Mouse (Mus musculus): ENCODE measurements around the gene Unc93b1.
A peak's percentile ranks its signal among the peaks of the same experiment; 100 is the strongest.
"Not testable (repeated sequence)": the region's sequence is repeated elsewhere in the genome, so short reads cannot be mapped to it uniquely, and the experiment has no call there.

The Unc93b1 gene

DNA sequence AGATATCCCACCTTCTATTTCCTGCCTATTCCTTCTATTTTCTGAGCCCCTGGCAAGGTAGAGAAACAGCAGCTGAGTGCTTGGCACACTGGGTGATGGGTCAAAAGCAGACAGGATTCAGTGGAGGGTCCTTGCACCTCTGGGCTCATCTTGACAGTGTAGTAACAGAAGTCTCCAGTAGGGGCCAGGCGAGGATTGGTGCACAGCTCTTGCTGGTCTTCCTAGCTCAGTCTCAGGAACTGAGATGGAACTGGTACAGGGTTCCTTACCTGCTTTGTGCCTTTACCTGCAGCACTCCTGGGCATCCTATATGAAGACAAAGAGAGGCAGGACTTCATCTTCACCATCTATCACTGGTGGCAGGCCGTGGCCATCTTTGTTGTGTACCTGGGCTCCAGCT, 11.7 kb downstream of the Unc93b1 start:
- DNase-seq (ENCODE audit: low read depth, low spot score), result peak; percentile 70

- DNase-seq (ENCODE audit: low read depth, low spot score), result no peak
Observed at GRCm38 (mm10) chr19:3947813-3948212, 12.8 kb downstream of the Unc93b1 start.

DNA sequence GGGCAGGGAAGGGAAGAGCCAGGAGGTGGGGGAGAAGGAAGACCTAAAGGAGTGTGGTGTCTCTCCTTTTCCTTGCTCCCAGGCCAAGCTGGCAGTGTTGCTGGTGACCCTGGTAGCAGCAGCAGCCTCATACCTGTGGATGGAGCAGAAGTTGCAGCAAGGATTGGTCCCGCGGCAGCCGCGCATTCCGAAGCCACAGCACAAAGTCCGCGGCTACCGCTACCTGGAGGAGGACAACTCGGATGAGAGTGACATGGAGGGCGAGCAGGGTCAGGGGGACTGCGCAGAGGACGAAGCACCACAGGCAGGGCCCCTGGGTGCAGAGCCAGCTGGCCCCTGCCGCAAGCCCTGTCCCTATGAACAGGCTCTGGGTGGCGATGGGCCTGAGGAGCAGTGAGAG, 13.6 kb downstream of the Unc93b1 start:
- DNase-seq (ENCODE audit: low read depth, low spot score), result no peak

DNA sequence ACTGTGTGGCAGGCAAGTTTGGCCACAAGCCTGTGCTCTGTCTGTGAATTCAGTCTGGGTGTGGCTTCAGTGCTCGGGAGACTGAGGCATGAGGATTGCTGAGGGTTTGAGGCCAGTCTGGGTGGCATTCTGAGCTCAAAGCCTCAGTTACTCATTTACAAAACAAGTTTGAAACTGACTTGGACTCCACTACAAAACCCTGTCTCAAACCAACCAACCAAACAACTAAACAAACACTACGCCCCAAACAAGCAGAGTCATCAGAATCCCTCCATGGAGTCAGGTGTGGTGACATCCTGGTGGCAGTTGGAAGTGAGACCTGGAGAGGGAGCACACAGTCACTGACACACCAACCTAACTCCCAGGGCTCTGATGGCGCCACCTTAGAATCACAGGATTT, 15.3 kb downstream of the Unc93b1 start:
- DNase-seq (ENCODE audit: low read depth, low spot score), result no peak

DNA sequence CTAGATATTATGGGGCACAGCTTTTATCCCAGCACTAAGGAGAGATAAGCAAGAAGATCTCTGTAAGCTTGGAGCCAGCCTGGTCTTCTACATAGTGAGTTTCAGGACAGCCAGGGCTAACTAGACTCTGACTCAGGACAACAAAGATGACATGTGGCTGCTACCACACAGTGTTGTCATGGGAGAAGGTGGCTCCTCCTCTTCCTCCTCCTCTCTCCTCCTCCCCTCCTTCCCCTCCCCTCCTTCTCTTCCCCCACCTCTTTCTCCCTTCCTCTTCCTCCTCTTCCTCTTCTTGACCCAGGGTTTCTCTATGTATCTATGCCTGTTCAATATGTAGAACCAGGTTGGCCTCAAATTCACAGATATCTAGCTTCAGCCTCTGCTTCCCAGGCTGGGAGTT, 16.5 kb downstream of the Unc93b1 start:
- DNase-seq (ENCODE audit: low read depth, low spot score), result no peak

GRCm38 (mm10) chr19:3952099-3952498, 17.1 kb downstream of the Unc93b1 start:
- no peak for DNase-seq (ENCODE audit: low read depth, low spot score)

DNA sequence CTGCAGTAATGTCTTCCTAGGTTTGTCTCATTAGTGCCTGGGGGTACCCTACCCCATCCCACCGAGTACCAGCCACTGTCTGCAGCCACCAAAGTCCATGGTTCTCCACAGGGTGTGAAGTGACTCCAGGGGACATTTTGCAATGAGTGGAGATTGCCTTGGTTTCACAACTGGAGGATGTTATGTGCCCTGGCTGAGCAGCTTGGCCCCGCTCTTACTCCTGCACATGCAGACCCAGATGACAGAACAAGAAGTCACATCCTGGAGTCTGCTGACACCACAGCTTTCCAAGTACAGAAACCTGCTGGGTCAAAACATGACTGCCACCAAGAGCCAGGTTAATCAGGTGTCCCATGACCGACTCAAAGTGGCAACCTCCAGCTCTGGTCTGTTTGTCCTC, 20.0 kb downstream of the Unc93b1 start:
- DNase-seq (ENCODE audit: low read depth, low spot score), result no peak

GRCm38 (mm10) chr19:3955804-3956203, 20.8 kb downstream of the Unc93b1 start:
- DNase-seq (ENCODE audit: low read depth, low spot score), result no peak

DNA sequence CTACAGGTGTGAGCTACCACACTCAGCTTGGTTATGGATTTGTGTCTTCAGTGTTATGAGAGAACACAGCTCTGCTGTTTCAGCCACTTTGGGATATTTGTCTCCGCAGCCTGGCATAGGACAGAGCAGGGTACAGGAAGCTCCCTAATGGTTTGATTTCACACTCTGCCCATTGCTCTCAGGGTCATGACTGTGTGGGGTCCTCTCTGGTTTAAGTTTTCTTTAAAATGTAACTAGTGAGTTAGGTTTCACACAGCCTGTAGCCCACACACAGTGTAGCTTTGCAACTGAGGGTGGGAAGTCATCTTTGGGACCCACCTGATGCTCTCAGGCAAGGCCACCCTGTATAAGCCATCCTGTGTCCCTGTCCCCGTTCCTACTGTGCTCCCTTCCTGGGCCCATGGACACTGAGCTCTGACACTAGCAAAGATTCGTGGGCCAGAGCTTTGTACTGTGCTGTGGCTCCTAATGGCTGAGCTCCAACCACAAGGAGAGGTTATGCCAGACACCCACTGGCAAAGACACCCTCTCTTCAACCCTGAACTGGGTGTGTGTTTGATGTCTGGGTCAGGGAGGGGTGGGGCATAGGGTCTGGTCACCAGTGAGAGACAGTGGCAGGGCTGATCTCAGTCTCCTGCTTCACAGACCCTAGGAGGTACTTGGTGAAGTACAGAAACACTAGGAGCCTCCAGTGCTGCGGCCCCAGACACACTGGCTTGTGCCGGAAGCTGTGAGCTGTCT, 22.5 kb downstream of the Unc93b1 start:
- DNase-seq (ENCODE audit: low read depth, low spot score), result not testable (repeated sequence)

DNA sequence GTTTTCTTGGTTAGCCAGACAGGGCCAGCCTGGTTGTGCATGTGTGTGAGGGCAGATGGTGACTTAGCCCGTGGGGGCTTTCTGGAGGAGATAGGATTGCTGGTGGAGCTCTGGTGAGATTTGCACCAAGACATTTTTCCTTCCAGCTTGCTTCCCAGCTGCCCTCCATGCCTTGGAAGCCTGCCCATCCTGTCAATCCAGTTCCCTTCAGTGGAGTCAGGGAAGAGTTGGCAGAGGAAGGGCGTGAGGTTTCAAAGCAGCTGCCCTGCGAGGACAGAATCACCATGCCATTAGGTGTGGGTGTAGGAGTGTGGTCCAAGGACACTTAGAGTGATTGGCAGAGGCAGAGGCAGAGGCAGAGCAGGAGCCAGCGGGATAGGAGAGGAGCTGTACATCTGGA, 23.5 kb downstream of the Unc93b1 start, which contains the start of gene Aldh3b3:
Aldh3b3 (plus strand) TSS at position 176 of the 400 bp plus-strand sequence.
- no peak for DNase-seq (ENCODE audit: low read depth, low spot score)

DNA sequence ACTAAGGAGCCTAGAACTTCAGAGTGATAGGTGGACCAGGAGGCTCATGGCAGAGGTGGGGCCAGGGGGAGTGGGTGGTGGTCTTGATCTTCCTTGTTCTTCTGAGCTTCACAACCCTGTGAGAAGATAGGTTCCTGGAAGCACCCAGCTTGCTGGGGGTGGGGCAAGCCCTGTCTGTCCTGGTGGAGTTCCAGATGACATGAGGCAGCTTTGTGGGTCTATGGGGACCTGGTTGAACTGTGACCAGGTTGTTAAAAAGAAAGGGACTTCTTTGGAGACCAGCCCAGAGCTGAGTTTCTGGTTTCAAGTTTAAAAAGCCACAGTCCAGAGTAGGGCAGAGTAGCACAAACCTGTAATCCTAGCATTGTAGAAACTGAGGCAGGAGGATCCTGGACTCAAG, 24.0 kb downstream of the Unc93b1 start:
- DNase-seq (ENCODE audit: low read depth, low spot score), result no peak

DNA sequence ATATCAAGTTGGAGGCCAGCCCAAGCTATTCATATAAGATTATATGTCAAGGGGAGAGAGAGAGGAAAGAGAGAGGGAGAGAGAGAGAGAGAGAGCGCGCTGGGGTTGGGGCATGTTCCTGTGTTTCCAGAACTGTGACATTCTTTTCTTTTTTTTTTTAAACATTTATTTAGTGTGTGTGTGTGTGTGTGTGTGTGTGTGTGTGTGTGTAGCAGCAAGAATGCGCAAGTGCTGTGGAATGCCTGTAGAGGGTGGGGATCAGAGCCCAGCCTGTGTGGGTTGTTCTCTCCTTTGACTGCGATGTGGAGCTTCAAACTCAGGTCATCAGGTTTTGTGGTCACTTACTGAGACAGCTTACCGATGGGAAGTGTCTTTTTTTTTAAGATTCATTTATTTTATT, 25.2 kb downstream of the Unc93b1 start:
- DNase-seq (ENCODE audit: low read depth, low spot score), result no peak

DNA sequence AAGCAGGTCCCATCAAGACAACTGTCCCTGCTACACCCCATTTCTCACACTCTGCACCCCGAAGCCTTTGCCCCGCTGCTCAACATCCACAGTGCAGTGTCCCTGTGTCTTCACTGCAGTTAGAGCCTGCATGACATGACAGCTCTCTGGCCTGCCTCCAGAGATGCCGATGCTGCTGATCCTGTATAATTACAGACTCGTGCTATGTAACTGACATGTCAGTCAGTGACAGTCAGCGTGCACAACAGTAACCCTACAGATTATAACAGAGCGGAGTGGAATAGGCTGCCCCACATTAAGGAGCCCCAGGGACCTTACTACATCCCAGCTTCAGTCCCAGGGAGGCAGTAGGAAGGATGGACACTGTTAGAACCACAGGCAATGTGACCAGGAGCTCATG, 26.8 kb downstream of the Unc93b1 start:
- not testable (repeated sequence) for DNase-seq (ENCODE audit: low read depth, low spot score)

GRCm38 (mm10) chr19:3962469-3962868, 27.5 kb downstream of the Unc93b1 start:
- DNase-seq (ENCODE audit: low read depth, low spot score), result no peak

DNA sequence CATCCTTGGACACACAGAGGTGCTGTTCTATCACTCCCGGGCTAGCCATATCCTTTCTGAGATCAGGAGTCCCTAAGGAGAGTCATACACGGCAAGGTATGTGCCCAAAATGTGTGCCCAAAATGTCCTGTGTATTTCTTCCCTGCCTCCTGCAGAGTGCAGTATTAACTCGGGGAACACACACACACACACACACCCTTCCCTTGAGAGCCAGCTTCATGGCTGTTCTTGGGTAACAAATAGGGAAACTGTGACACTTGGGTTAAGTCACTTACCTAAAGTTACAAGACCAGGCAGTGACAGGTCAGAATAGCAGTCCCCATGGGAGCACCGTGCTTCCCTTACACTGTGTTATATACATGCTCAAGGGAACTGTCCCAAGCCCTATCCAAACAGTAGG, 29.0 kb downstream of the Unc93b1 start:
- DNase-seq (ENCODE audit: low read depth, low spot score), result no peak

GRCm38 (mm10) chr19:3966330-3967075, 31.5 kb downstream of the Unc93b1 start:
- DNase-seq (ENCODE audit: low read depth, low spot score), result no peak

- no peak for DNase-seq (ENCODE audit: low read depth, low spot score)
Observed at GRCm38 (mm10) chr19:3967258-3967657, 32.3 kb downstream of the Unc93b1 start.

- no peak for DNase-seq (ENCODE audit: low read depth, low spot score)
Observed at GRCm38 (mm10) chr19:3972229-3972628, 37.2 kb downstream of the Unc93b1 start, which contains the start of gene Aldh3b2. Gene Aldh3b2, plus strand, starts transcription at chr19:3972328.

DNA sequence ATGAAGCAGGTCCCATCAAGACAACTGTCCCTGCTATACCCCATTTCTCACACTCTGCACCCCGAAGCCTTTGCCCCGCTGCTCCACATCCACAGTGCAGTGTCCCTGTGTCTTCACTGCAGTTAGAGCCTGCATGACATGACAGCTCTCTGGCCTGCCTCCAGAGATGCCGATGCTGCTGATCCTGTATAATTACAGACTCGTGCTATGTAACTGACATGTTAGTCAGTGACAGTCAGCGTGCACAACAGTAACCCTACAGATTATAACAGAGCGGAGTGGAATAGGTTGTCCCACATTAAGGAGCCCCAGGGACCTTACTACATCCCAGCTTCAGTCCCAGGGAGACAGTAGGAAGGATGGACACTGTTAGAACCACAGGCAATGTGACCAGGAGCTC, 39.6 kb downstream of the Unc93b1 start:
- not testable (repeated sequence) for DNase-seq (ENCODE audit: low read depth, low spot score)

- no peak for DNase-seq (ENCODE audit: low read depth, low spot score)
Observed at GRCm38 (mm10) chr19:3975866-3976265, 40.9 kb downstream of the Unc93b1 start.

- peak; percentile 87 for DNase-seq (ENCODE audit: low read depth, low spot score)
Observed at GRCm38 (mm10) chr19:3980309-3980708, 45.3 kb downstream of the Unc93b1 start.

- no peak for DNase-seq (ENCODE audit: low read depth, low spot score)
Observed at GRCm38 (mm10) chr19:3980917-3981316, 45.9 kb downstream of the Unc93b1 start.
